Mouse (Mus musculus): ENCODE data around the gene Gm11555.
"Not testable (repeated sequence)": the region's sequence is repeated elsewhere in the genome, so short reads cannot be mapped to it uniquely, and the experiment has no call there.

The Gm11555 gene

DNA sequence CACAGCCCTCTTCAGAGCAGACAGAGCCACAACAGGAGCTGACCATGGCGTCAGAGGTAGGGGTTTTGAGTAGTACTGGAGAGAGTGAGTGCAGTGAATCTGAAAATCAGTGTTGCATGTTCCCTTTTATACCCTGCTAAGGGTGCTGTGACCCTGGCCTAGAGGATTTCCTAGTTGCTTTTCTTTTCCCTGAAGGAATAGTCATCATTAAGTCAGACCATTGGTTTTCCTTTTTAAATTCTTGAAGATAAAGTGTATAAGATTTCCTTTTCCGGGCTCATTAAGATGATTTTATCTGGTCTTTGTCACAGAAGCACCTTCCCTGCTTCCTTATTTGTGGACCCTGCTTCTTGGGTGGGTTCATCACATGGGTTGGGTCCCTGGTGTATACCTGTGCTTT, at the start of gene Gm11555:
Gene Gm11555, minus strand, starts transcription at position 101 of the 400 bp plus-strand sequence.
- no peak for DNase-seq

- no peak for DNase-seq
These were observed 40.4 kb upstream of the Gm11555 start, which contains the start of gene Gm14190 for GRCm38 (mm10) chr11:99690463-99690862. Gm14190 (minus strand) TSS chr11:99690740.

- peak; percentile 16 to 21 for DNase-seq
These were observed 35.2 kb upstream of the Gm11555 start for GRCm38 (mm10) chr11:99685235-99685634.

DNA sequence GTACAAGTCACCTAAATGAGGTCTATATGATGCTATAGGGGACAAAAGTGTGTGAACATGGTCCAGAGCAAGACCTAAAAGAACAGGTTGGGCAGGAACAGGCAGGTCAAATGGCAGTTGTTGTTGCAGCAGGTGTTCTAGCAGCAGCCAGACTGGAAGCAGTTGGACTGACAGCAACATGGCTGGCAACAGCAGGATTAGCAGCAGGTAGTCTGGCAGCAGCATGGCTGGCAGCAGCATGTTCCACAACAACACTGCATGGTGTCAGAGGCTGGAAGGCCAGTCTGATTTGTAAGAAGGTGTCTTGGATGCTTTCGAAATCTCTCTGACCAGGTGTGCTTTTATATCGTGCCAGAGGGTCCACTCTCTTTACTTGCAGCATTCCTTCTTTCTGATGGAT, 33.4 kb upstream of the Gm11555 start:
- peak; percentile 40 to 51 for DNase-seq

GRCm38 (mm10) chr11:99665860-99666259, 15.8 kb upstream of the Gm11555 start, which contains the start of gene Krtap4-6:
Krtap4-6 (minus strand) TSS chr11:99665960.
- DNase-seq: no peak

DNA sequence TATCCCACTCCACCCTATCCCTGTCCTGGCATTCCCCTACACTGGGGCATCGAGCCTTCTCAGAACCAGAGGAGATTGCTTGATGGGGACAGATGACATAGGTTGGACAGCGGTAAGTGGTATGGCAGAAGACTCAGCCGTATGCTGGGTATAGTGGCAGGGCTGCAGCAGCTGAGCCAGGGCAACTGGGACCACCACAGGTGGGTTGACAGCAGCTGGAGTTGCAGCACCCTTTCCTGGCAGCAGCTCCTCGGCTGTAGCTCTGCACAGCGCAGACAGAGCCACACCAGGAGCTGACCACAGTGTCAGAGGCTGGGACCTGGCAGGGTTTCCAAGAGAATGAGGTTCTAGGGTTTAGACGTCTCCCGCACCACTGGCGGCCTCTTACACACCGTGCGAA, 12.8 kb upstream of the Gm11555 start:
- DNase-seq: no peak

DNA sequence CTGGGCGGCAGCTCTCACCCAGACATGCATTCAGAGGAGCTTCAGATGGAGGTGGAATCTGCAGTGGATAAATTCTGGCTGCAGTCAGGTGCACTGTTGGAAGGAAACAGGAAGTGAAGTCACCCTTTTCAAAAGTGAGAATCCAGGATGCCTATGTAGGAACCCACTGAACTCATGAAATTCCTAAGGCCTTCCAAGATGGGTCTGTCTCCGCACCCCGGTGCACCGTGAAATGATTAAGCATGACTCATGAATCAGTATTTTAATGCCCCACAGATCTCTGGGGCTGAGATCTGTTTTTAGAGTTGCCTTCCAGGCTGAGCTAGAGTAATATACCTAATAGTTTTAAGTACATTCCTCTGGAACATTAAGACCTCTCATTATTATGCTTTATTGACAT, 9.2 kb upstream of the Gm11555 start:
- DNase-seq: no peak

DNA sequence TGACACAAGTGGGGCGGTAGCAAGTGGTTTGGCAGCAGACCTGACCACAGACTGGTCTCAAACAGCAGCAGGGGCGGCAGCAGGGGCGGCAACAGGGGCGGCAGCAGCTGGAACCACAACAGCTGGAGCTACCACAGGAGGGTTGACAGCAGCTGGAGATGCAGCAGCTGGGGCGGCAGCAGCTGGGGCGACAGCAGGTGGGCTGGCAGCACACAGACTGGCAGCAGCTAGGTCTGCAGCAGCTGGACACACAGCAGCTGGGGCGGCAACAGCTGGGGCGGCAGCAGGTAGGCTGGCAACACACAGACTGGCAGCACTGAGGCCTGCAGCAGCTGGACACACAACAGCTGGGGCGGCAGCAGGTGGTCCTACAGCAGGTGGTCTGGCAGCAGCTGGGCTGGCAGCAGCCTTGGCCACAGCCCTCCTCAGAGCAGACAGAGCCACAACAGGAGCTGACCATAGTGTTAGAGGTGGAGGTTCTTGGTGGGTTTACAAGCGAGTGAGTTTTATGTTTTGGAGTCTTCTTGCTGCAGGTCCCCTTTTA, 8.5 kb upstream of the Gm11555 start, which contains the start of gene Gm11563:
Gene Gm11563, minus strand, starts transcription at position 494 of the 544 bp plus-strand sequence.
- DNase-seq: not testable (repeated sequence)

DNA sequence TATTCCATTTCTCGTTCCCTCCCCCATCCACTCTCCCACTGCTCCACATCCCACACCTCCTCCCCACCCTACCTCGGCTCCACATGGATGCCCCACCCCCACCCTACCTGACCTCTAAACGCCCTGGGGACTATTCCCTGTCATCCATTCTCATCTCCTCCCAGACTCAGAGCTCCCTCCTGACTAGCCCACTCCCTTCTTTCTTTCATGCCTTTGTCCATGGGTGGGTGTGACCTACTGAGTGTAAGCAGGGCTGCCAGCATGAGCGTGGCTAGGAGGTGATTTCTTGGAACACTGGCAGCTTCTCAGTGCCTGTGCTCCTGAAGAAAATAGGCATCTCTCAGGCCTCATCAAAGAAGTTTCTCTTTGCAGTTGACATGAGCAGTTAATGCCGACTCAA, 7.0 kb upstream of the Gm11555 start:
- no peak for DNase-seq

- DNase-seq: peak; percentile 10 to 14
These were observed 3.6 kb downstream of the Gm11555 start for GRCm38 (mm10) chr11:99646444-99646843.

DNA sequence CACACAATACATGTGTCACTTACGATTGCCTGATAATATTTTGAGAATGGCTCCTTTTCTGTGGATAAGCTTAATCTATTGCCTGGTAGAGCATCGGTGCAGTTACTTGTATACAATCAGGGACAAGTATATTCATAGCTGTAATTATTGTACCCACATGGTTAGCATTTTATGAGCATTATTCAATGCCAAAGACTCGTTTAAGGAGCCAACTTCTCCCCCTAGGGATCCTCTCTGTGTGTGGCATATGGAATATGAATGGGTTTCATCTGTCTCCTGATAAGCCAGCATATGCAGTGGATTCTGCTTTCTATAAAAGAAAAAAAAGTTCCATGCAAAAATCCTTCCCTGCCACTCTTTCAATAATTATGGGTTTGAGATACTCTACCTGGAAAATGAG, 5.7 kb downstream of the Gm11555 start:
- DNase-seq: no peak

DNA sequence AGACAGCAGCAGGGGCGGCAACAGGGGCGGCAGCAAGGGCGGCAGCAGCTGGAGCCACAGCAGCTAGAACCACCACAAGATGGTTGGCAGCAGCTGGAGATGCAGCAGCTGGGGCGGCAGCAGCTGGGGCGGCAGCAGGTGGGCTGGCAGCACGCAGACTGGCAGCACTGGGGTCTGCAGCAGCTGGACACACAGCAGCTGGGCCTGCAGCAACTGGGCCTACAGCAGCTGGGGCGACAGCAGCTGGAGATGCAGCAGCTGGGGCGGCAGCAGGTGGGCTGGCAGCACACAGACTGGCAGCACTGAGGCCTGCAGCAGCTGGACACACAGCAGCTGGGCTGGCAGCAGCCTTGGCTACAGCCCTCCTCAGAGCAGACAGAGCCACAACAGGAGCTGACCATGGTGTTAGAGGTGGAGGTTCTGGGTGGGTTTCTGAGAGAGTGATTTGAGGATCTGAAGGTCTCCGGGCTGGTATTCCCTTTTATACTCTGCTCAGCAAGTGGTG, 6.3 kb downstream of the Gm11555 start, which contains the start of gene Krtap4-7:
Gene Krtap4-7, minus strand, starts transcription at position 455 of the 505 bp plus-strand sequence.
- not testable (repeated sequence) for DNase-seq

- no peak for DNase-seq
These were observed 9.1 kb downstream of the Gm11555 start for GRCm38 (mm10) chr11:99640926-99641325.

- DNase-seq: no peak
These were observed 12.9 kb downstream of the Gm11555 start for GRCm38 (mm10) chr11:99637086-99637485.

GRCm38 (mm10) chr11:99634653-99635134, 15.3 kb downstream of the Gm11555 start, which contains the start of gene Krtap4-2:
Krtap4-2 (minus strand) TSS chr11:99635084.
- no peak for DNase-seq

DNA sequence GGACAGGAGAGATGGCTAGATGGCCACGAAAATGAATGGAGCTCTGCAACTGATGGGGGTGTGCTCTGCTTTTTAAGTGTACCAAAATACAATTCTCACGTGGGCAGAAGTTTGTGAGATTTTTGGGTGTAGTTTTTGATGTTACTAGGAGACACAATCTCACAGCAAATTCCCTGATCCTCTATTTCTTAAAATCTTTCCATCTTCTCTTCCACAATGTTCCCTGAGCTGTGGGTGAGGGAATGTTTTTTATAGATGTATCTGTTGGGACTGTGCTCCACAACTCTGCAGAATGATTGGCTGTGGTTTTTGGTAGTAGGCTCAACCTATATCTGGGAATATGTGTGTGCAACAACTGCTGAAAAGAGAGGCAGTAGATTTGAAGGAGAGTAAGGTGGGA, 16.7 kb downstream of the Gm11555 start:
- DNase-seq: no peak

GRCm38 (mm10) chr11:99630890-99631289, 19.1 kb downstream of the Gm11555 start:
- DNase-seq: no peak

DNA sequence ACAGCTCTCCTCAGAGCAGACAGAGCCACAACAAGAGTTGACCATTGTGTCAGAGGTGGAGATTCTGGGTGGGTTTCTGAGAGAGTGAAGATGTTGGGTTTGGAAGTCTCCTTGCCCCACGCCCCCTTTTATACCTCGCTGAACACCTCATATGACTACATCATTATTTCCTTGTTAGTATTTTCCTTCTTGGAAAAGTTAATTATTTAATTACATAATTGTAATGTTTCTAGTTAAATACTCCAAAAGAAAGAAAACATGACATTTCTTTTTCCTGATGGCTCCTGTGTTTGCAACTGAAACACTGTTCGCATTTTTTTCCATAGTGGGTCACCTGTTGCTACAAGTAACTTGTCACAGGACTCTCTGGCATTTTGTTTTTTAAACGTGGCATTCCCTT, 21.9 kb downstream of the Gm11555 start, which contains the start of gene Krtap4-1:
Gene Krtap4-1, minus strand, starts transcription at position 101 of the 400 bp plus-strand sequence.
- DNase-seq: no peak

GRCm38 (mm10) chr11:99620335-99620734, 29.7 kb downstream of the Gm11555 start, which contains the start of gene Gm11562:
Gm11562 (minus strand) TSS chr11:99620435.
- no peak for DNase-seq

DNA sequence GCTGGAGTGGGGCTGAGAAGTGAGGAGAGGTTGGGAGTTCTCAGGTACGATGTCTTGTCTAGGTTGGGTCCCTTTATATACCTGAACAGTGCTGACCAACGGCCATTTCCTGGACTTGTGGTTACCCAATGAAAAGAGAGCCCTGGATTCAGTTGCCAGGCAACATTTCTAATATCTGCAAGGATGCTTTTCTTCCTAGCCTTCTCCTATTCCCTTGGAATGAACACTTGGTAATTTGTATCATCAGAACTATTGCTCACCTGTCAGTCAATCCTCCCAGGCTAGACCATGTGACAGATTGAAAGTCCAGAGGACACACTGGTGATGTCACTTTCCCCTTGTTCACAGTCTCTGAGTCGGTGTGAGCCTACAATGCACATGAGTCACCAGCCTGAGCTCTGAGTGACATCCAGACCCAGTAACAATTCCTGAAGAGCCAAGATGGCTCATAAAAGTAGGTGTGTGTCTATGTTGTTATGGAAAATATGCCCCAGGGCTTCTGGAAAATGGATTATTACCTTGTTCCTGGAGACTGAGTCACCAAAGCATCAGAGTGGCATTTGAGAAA, 35.2 kb downstream of the Gm11555 start, which contains the start of gene Krtap2-4:
Gene Krtap2-4, minus strand, starts transcription at position 51 of the 568 bp plus-strand sequence.
- no peak for DNase-seq

DNA sequence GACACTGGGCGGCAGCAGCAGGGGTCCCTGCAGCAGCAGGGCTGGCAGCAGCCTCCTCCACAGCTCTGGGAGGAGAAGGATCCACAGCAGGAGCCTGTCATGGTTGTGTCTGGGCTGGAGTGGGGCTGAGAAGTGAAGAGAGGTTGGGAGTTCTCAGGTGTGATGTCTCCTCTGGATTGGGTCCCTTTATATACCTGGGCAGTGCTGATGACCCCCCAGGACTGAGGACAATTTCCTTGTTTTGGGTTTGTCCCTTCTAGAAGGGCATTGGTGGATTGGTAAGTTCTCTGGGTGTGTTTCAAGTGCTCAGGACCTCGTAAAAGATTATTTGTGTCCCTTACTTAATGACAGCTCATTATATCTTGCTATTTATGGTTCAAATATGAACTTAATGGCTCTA, 39.9 kb downstream of the Gm11555 start, which contains the start of gene Gm11937:
Gene Gm11937, minus strand, starts transcription at position 101 of the 400 bp plus-strand sequence.
- not testable (repeated sequence) for DNase-seq

- peak; percentile 4 to 25 for DNase-seq
These were observed 40.9 kb downstream of the Gm11555 start for GRCm38 (mm10) chr11:99609126-99609525.

DNA sequence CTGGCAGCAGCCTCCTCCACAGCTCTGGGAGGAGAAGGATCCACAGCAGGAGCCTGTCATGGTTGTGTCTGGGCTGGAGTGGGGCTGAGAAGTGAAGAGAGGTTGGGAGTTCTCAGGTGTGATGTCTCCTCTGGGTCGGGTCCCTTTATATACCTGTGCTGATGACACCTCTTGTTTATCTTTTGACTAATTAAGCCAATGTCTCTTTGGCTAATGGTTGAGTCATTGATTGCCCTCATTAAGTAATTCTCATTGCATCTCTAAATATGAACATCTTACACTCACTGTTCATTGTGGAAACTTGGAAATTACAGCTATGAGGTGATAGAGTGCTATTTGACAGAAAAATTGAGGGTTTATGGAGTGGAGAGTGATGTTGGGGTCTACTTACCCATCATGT, 46.8 kb downstream of the Gm11555 start, which contains the start of gene Gm11938:
Gene Gm11938, minus strand, starts transcription at position 101 of the 400 bp plus-strand sequence.
- not testable (repeated sequence) for DNase-seq
